Mouse (Mus musculus) MN1 (cell line): Measurements from ENCODE around the gene Hspa4.
"Not testable (repeated sequence)": the region's sequence is repeated elsewhere in the genome, so short reads cannot be mapped to it uniquely, and the experiment has no call there.

Experiments used
- DNase-seq: peaks from one replicate; pipeline ENCODE4 v3.0.0-alpha.2; 2016; ENCODE audit warnings: low spot score

The Hspa4 gene

DNA sequence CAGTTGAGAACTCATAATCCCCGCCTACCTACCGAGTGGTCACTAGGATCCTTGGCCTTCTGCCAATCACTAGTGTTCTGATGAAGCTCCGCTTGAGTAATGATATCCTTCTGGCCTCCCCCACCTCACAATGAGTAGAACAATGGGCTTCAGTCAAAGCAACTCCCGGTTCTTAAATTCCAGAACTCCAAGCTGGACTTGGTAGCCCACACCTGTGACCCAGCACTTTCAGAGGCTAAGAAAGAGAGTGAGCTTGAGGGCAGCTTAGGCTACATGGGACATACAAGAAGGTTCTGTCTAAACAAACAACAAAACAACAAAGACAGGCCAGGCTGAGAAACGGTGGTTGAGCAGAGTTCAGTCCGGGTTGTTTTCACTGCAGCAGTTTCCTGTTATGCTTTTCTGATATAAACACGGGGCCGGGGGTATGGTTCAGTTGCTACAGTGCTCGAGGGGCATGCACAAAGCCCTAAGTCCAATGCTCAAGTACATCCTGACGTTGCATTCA, 7.4 kb upstream of the Hspa4 start:
- DNase-seq, result no peak

DNA sequence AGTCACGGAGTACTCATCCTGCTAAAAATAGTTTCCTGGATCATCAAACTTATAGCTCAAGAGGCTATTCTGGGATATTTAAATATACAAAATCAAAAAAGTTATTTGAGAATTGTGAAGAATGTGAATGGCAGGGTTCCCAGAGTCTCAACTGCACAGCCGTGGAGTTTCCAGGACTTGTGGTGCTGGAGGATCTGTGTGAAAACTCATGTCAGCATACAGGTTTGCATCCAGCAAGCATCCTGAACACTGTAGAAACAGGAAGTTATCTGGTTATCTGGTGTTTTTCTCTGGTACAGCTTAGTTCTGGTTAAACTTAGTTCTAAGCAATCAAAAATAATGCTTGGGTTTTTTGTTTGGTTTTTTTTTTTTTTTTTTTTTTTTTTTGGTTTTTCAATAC, 6.7 kb upstream of the Hspa4 start:
- DNase-seq, result no peak

DNA sequence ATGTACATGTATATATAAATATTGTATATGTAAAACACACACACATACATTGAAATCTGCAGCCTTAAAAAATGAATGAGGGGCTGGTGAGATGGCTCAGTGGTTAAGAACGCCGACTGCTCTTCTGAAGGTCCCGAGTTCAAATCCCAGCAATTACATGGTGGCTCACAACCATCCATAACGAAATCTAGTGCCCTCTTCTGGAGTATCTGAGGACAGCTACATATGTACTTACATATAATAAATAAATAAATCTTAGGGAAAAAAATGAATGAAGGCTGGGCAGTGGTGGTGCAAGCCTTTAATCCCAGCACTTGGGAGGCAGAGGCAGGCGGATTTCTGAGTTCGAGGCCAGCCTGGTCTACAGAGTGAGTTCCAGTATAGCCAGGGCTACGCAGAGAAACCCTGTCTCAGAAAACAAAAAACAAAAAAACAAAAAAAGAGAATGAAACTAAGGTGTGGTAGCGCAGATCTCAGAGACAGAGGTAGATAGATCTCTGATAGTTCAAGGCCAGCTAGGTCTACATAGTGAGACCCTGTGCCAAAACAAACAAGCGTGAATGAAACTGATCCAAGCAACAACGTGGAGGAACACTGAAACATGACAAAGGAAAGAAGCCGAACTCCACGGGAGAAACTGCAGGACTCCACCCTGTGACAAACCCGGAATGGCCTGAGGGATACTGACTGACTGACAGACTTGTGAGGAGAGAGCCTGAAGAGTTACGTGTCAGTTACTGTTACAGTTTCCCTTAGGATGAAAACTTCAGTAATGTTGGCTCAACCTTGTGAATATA, 4.0 kb upstream of the Hspa4 start:
- no peak for DNase-seq

DNA sequence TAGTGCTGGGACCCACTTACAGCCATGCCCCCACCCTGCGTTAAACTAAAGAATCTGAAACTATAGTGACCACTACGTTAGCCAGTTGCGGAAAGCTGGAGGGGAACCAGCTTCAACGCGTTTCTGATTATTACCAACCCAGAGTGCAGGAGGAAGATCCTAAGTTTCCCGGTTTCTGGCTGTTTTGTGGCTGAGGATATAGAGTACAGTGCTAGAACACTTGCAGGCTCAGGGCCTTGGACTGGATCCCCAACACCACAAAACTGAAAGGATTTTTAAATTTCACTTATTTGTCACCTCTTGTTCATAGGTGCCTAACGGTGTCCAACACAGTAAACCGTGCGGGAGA, 884 bp upstream of the Hspa4 start:
- no peak for DNase-seq

DNA sequence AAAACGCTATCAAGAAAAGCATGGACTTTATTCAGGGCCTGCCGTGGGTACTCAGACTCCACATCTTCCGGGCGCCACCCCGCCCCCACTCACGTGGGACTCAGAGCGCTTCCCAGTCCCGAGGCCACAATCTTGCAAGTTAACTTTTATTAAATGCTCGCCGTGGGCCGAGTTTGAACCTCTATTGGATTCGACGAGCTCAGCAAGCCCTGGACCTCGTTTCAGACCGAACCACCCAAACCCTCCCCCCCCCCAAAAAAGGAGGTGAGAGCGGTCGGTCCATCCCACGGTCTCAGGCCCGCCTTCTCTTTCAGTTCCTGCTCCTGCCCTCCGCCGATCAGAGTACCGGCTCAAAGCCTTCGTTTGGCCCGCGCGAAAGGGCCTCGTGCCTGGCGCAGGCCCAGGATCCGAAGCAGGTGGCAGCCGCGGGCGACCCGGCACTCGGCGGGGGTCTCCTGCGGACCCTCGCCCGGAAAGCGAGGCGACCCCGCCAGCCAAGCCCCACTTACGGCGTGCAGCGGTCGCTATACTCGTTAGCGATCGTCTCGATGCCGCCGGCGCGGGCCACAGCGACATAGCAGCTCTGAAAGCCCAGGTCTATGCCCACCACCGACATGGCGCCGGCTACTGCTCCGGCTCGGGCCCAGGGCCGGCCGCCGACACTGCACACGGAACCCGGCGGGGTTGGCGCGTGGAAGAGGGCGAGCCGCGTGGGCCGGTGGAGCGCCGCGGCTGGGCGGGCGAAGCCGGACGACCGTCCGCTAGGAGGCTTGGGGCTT, 517 bp downstream of the Hspa4 start:
- peak; percentile 78 for DNase-seq

DNA sequence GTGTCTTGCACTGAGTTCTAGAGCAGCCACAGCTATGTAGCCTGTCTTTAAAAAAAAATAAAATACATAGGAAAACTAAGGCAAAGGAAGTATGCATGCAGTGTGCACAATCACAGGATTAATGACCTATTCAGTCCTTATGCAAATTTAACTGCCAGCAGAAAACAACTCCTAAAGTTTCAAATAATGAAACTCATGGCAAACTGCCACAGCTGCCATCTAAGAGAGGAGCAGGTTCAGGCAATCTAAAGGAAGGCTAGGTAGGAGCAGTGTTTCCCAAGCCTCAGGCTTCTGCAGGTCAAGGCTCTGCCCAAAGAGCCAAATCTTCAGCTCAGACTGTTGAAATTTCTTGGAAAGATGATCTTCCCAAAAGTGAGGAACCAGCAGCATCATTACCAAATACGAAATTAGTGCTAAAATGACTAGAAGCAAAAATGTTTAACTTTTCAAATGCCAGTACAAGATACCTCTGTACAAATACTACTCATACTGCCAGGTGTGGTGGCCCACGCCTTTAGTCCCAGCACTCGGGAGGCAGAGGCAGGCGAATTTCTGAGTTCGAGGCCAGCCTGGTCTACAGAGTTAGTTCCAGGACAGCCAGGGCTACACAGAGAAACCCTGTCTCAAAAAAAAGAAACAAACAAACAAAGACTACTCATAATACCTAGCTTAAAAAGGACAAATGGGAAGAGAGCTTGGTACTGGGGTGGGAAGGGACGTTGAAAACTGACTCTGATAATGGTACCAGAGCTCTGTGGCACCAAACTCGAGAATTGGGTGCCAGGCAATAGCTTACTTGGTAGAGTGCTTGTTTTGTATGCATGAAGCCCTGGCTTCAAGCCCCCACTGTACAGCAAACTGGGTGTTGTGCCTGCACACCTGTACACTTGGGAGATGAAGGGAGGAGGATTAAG, 2.1 kb downstream of the Hspa4 start:
- DNase-seq, result no peak

DNA sequence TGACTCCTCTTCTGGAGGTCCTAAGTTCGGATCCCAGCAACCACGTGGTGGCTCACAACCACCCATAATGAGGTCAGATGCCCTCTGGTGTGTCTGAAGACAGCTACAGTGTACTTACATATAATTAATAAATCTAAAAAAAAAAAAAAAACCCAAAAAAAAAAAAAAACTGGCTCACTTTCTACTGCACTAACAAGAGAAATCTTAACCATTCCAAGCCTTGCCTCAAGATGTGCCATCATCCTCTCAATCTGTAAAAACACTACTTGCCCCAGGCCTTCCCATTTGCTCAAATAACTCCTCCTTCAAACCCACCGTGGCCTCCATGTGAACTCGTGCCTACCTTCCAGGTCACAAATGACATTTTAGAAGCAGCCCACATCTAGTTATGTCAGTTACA, 3.4 kb downstream of the Hspa4 start:
- no peak for DNase-seq

DNA sequence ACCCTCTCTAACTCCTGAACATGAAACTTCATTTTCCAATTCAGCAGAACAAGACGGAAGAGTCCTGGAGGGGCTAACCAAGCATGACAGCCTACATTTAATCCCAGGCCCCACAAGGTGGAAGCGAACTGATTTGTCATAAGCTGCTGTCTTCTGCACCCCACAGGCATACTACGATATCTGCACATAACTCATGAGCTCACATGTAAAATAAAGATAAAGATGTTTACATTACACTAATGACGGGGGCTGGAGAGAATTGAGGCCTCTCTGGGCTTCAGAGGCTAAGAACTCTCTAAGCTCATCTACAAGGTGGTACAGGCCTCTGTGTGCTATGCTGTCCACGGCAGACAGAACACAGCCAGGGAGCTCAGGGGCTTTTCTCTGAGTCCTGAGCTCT, 5.8 kb downstream of the Hspa4 start:
- no peak for DNase-seq

DNA sequence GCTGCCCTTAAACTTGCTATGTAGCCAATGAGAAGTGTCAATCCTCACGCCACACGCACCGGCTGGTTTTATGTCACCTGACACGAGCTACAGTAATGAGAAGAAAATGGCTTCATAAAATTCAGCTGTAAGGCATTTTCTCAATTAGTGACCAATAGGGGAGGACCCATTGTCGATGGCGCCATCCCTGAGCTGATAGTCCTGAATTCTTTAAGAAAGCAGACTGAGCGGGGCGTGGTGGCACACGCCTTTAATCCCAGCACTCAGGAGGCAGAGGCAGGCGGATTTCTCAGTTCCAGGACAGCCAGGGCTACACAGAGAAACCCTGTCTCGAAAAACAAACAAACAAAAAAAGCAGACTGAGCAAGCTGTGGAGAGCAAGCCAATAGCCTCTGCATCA, 9.4 kb downstream of the Hspa4 start:
- no peak for DNase-seq

DNA sequence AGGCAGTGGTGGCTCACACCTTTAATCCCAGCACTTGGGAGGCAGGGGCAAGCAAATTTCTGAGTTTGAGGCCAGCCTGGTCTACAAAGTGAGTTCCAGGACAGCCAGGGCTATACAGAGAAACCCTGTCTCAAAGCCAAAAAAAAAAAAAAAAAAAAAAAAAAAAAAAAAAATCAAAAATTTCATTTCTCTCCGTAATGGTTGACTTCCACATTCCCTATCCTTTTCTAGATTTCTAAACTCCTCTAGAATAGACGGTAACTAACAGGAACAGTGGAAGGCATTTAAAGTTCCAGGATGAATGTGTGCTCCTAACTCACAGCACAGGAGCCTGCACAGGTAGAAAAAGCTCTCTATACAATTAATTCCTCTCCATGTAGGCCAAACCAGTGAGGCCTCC, 10.1 kb downstream of the Hspa4 start:
- not testable (repeated sequence) for DNase-seq

DNA sequence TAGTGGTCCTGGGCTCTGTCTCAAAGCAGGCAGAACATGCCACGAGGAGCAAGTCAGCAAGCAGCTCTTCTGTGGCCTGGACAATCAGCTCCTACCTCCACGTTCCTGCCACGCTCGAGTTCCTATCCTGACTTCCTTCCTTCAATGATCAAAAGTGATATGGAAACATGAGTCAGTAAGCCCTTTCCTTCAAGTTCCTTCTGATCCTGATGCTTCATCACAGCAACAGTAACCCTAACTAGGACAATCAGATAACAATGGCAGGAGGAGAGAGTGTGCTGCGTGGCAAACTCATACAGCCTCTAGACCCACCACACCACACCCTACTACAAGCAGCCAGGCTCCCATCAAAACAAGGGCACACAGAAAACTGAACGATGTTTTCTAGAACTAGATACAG, 14.4 kb downstream of the Hspa4 start:
- no peak for DNase-seq

DNA sequence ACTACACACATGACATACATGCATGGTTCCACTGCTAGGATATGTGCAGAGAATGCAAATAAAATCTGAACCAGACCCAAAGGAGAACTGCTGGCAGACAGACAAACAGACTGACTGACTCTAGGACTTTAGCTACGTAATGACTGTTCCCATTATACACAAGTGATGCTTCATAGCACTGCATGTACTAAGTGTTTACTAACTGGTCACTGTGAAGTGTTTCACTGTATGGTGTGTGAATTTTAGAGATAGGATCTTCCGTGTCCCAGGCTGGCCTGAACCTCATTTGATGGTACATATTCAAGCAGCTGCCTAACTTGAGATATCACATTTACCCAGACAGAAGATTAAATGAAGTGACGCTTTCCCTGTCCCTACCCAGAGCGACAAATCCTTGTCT, 21.8 kb downstream of the Hspa4 start:
- no peak for DNase-seq

DNA sequence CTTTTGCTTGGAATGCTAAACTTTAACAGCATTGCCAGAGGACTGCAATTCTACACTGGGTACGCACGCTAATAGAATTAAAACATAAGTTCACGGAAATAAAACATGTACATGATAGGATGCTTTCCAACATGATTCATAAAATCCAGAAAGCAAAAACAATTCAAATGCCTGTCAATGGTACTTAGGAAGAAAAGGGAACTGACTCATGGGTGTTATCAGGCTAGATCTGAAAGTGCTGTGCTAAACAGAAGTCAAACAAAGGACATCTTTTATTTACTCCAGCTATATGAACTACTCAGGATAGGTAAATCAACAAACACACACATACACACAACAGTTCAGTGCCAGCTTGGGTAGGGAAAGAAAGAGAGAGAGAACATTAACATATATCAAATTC, 24.9 kb downstream of the Hspa4 start:
- DNase-seq, result peak; percentile 48

DNA sequence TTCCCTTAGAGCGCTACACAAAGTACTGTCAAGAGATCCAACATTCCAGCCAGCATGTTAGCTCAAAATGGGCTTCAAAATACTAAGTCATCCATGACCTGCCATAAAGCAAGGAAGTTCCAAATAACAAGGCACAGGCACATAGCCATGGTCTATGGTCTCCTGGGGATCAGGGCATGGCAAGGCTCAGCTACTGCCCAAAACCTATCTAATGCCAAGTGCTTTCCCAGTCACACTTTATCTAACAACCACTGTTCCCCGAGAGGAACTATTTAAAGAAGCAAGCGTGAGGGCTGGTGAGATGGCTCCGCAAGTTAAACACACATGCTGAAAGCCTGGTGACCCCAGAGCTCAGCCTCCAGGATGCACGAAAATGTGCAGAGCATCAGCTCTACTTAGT, 26.9 kb downstream of the Hspa4 start:
- no peak for DNase-seq

DNA sequence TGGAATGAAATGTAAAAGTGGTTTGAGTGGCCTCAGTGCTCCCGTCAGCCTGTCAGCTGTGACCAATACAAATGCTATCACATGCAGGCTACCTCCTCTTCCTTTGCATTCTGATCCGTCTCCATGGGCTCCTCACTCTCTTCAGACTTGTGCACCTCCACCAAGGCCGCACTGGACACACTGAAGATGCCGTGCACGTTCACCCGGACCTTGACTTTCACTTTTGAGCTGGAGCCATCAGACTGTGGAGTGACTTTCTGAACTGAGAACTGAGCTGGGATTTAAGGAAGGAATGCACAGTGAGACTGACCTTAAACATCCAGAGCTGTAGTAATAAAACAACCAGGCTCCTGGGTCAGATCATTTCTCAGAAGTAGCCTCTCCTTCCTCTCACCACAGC, 30.7 kb downstream of the Hspa4 start:
- DNase-seq, result no peak

DNA sequence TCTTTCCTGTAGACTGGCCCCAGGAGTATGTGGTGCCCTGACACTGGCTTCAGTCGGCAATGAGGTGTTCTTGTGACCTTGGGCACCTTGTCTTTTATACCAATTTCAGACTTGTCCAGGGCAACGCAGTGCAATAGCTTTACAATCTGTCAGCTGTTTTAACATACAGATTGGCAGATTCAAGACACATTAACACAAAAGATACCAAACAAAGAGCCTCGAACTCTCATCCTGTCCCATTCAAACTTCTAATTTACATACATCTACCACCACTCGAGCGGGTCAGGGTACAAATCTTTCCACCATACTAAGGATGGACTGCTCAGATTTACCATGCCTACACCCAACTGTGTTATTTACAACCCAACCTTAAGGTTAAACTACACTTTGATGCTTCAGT, 39.7 kb downstream of the Hspa4 start:
- DNase-seq, result no peak

DNA sequence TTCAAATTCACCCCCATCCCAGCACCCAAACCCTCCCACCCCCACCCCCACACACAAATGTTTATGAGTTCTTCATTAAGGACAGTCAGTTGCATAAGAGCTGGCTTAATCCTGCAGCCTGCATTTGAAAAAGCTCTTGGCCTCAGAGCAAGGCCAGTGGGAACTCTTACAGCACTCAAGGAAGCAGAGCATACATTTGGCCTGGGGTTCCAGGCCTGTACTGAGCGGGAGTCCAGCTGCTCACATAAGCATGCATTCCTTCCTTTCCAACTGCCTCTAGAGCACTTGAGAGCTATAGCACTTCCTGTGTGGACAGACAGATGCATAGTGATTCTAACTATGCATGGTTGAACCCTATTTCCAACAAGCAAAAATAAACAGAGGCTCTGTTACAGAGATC, 40.2 kb downstream of the Hspa4 start:
- no peak for DNase-seq

DNA sequence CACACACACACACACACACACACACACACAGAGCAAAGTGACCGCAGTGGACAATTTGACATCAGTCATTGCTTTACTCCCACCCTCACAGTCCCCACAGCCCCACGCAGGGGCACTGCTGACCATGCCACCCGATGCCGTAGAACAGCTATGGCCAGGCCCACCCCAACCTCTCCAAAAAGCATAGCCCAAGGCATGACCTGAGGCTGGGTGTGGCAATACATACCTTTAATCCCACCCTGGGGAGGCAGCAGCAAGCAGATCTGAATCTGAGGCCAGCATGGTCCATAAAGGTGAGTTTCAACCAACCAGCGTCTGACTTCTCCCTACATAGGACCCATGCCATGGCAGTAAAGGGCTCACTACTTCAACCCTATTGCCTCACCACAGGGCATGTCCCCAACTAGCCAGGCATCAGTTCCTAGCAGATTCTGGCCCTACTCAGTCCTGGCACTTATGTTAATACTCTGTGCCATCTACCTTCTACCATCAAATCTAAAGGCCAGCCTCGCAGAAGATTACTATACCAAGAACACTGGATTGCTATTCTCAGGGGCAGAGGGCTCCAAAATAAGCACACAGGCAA, 41.1 kb downstream of the Hspa4 start:
- DNase-seq, result no peak

DNA sequence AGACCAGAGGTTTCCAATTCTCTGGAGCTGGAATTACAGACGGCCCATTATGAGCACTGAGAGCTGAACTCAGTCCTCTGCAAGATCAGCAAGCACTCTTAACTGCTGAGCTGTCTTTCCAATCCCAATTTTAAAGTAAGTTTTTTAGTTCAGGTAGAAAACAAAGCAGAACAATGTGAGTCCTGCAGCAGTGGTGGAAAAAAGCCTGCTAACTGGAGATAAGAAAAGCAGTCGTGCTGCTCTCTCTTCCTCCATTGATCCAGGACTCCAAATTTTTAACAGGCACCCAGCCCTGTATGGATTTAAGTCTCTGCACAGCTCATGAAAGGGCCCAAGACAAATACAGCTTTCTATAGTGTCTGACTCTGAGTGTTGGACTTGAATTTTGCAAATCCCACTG, 43.3 kb downstream of the Hspa4 start:
- DNase-seq, result no peak

DNA sequence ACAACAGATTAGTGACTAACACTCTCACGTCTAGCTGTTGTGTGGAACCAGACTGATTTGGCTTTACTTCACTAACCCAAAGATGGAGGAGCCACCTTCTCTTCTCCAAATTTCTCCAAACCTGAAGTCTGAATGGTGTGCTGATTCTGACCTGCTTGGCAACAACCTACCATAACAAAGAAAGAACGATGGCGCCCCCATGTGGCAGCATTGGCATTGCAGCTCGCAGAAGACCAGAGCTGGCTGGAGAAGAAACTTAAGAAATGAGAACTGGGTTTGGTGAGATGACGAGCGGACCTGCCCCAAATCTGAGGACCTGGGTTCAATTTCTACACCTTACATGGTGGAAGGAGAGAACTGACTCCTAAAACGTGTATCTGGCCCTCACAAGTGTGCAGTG, 45.3 kb downstream of the Hspa4 start:
- DNase-seq, result peak; percentile 65

DNA sequence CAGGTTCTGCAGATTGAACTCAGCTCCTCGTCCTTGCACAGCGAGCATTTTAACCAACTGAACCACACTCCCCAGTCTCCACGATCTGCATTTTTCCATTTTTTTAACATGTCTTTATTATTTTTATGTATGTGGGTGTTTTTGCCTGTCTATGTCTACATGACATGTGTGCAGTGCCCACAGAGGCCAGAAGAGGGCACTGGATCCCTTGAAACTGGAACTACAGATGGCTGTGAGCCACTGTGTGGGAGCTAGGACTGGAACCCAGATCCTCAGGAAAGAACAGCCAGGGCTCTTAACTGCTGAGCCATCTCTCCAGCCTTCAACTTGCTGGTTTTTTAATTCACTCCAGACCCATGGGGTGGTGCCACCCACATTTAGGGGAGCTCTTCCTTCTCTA, 45.8 kb downstream of the Hspa4 start:
- no peak for DNase-seq
